Mouse (Mus musculus): ENCODE measurements around the gene Npr1. TPM values are rescaled to one million over a fixed set of nuclear protein-coding genes. Genes with fewer than 3 reads are reported as not detected.

The Npr1 gene
- polyA plus RNA-seq, 1 experiment from 2014 or later, result 2.3 TPM

DNA sequence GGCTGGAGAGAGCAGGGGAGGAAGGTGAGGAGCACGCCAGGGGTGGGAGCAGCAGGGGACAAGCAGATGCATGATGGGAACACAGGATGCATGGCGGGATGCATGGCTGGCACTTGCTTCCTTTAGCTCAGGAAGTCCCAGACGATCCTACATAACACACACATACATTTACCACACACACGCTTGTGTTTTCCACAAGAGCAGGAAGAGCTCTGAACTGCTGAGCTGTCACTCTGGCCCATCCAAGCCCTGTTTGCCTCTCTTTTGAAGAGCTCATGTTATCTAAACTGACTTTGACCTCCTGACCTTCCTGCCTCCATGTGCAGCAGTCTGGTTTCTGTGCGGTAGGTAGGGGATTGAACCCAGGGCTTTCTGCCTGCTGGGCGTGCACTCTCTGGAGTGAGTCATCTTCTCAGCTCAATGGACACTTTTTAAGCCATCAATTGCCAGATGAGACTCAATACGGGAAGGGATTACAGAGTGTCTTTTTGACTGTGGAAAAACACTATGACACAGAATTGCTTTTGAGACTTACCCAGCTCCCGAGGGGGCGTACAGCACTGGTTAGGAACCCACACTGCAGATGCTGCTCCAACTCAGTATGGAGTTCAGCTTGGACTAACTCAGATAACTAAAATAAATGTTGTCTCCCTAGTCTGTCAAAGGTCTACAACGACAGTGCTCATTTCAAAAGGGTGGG, 14.1 kb downstream of the Npr1 start:
- Histone ChIP-seq H3K36me3 (ENCODE audit: control insufficient read depth, insufficient read depth, low read length) (no peaks in the 10 kb centered on the region), H3K4me2 (ENCODE audit: low read depth, severe bottlenecking) (no peak overlapping the region), H3K4me3 (ENCODE audit: low read depth, low read length) (no peak overlapping the region), H3K4me1 (ENCODE audit: control insufficient read depth, insufficient read depth, low read length) (peaks cover 6% of the 10 kb centered on the region; the same call in 1 of the 2 replicates), H3K9me3 (ENCODE audit: control insufficient read depth, low read length) (no peaks in the 10 kb centered on the region), H3K27ac (replicated peaks; ENCODE audit: low read depth, low read length) (no peak overlapping the region), H3K27me3 (ENCODE audit: control insufficient read depth, insufficient read depth, low read length) (no peaks in the 10 kb centered on the region), H3K9ac (ENCODE audit: low read length) (no peak overlapping the region)
- ATAC-seq (ENCODE audit: insufficient number of reproducible peaks, low FRiP score, low TSS enrichment, low read depth) (no peak), DNase-seq (ENCODE audit: low spot score) (no peak)
- WGBS, result 55% methylated on average over 10 of the region's 10 CpGs

- no peaks in the 10 kb centered on the region for H3K27me3 ChIP-seq (ENCODE audit: control insufficient read depth, insufficient read depth, low read length)
- H3K9ac ChIP-seq (ENCODE audit: low read length), result 0 out of 2 replicates have a peak overlapping the region, but pooled peaks have one; percentile 7
- H3K36me3 ChIP-seq (ENCODE audit: control insufficient read depth, insufficient read depth, low read length), result no peaks in the 10 kb centered on the region
- ATAC-seq (ENCODE audit: insufficient number of reproducible peaks, low FRiP score, low TSS enrichment, low read depth) (no peak), DNase-seq (ENCODE audit: low spot score) (no peak)
- H3K4me1 ChIP-seq (ENCODE audit: control insufficient read depth, insufficient read depth, low read length), result peaks cover 6% of the 10 kb centered on the region; the same call in 1 of the 2 replicates
- H3K4me3 ChIP-seq (ENCODE audit: low read depth, low read length), result no peak overlapping the region
- no peaks in the 10 kb centered on the region for H3K9me3 ChIP-seq (ENCODE audit: control insufficient read depth, low read length)
- no peak overlapping the region for H3K4me2 ChIP-seq (ENCODE audit: low read depth, severe bottlenecking)
- H3K27ac ChIP-seq (replicated peaks; ENCODE audit: low read depth, low read length), result no peak overlapping the region
- 25% methylated on average over 12 of the region's 12 CpGs for WGBS
These were observed 14.8 kb downstream of the Npr1 start for GRCm38 (mm10) chr3:90450874-90451273.

DNA sequence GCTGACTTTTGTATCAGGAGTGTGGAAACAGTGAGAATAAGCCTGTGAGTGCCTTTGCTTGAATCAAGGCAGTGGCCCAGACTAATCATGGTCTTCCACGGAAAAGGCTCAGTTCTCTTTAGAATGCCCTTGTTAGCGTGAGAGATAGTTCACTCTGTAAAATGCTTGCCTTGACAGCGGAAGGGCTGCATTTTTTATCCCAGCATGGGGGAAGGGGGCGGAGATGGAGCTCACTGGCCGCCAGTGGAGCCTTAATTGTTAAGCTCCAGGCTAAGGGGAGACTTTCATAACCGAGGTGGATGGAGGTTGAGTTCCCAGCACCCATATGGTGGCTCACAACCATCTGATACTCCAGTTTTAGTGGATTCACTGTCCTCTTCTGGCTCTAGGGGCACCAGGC, 17.0 kb downstream of the Npr1 start:
- 47% methylated on average over 6 of the region's 6 CpGs for WGBS
- H3K4me1 ChIP-seq (ENCODE audit: control insufficient read depth, insufficient read depth, low read length), result peaks cover 6% of the 10 kb centered on the region; the same call in 1 of the 2 replicates
- H3K9me3 ChIP-seq (ENCODE audit: control insufficient read depth, low read length), result no peaks in the 10 kb centered on the region
- no peaks in the 10 kb centered on the region for H3K27me3 ChIP-seq (ENCODE audit: control insufficient read depth, insufficient read depth, low read length)
- H3K36me3 ChIP-seq (ENCODE audit: control insufficient read depth, insufficient read depth, low read length), result no peaks in the 10 kb centered on the region
- 0 out of 2 replicates have a peak overlapping the region, but pooled peaks have one; percentile 30 for H3K27ac ChIP-seq (replicated peaks; ENCODE audit: low read depth, low read length)
- ATAC-seq (ENCODE audit: insufficient number of reproducible peaks, low FRiP score, low TSS enrichment, low read depth) (no peak), DNase-seq (ENCODE audit: low spot score) (no peak)
- H3K4me2 ChIP-seq (ENCODE audit: low read depth, severe bottlenecking), result no peak overlapping the region
- no peak overlapping the region for H3K4me3 ChIP-seq (ENCODE audit: low read depth, low read length)
- peak overlapping the region; percentile 43; the same call in 1 of the 2 replicates for H3K9ac ChIP-seq (ENCODE audit: low read length)

DNA sequence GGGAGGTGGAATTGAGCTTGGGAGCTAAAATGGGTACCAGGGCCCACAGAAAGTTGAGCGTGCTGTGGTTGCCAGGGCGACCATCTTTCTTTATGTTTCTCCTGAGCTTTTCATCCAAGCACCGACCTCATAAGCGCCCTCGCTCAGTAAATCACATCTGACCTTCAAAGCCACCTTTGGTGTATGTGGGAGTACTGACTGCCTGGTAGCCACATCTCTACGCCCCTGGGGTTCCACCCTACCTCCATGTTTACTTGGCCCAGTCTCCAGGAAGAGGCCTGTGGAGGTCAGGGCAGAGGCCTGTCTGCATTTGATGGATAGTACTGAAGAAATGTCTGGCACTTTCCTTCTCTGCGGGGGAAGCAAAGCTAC, 18.6 kb downstream of the Npr1 start:
- H3K27me3 ChIP-seq (ENCODE audit: control insufficient read depth, insufficient read depth, low read length), result no peaks in the 10 kb centered on the region
- ATAC-seq (ENCODE audit: insufficient number of reproducible peaks, low FRiP score, low TSS enrichment, low read depth), result no peak
- peak overlapping the region; percentile 36 for H3K4me2 ChIP-seq (ENCODE audit: low read depth, severe bottlenecking)
- peaks cover 6% of the 10 kb centered on the region; the same call in 1 of the 2 replicates for H3K4me1 ChIP-seq (ENCODE audit: control insufficient read depth, insufficient read depth, low read length)
- WGBS, result 34% methylated on average over 7 of the region's 7 CpGs
- no peak overlapping the region for H3K4me3 ChIP-seq (ENCODE audit: low read depth, low read length)
- peak overlapping the region; percentile 92 for H3K27ac ChIP-seq (replicated peaks; ENCODE audit: low read depth, low read length)
- DNase-seq (ENCODE audit: low spot score), result peak; percentile 69
- no peaks in the 10 kb centered on the region for H3K9me3 ChIP-seq (ENCODE audit: control insufficient read depth, low read length)
- peak overlapping the region; percentile 31 for H3K9ac ChIP-seq (ENCODE audit: low read length)
- no peaks in the 10 kb centered on the region for H3K36me3 ChIP-seq (ENCODE audit: control insufficient read depth, insufficient read depth, low read length)

- peaks cover 6% of the 10 kb centered on the region; the same call in 1 of the 2 replicates for H3K4me1 ChIP-seq (ENCODE audit: control insufficient read depth, insufficient read depth, low read length)
- DNase-seq (ENCODE audit: low spot score) (peak; percentile 92), ATAC-seq (ENCODE audit: insufficient number of reproducible peaks, low FRiP score, low TSS enrichment, low read depth) (peak; percentile 95)
- peak overlapping the region; percentile 36 for H3K4me2 ChIP-seq (ENCODE audit: low read depth, severe bottlenecking)
- 3% methylated on average over 17 of the region's 17 CpGs for WGBS
- no peaks in the 10 kb centered on the region for H3K27me3 ChIP-seq (ENCODE audit: control insufficient read depth, insufficient read depth, low read length)
- peak overlapping the region; percentile 92 for H3K27ac ChIP-seq (replicated peaks; ENCODE audit: low read depth, low read length)
- H3K9ac ChIP-seq (ENCODE audit: low read length), result peak overlapping the region; percentile 46
- H3K9me3 ChIP-seq (ENCODE audit: control insufficient read depth, low read length), result no peaks in the 10 kb centered on the region
- H3K36me3 ChIP-seq (ENCODE audit: control insufficient read depth, insufficient read depth, low read length), result no peaks in the 10 kb centered on the region
- H3K4me3 ChIP-seq (ENCODE audit: low read depth, low read length), result peak overlapping the region; percentile 3
These were observed 19.1 kb downstream of the Npr1 start for GRCm38 (mm10) chr3:90446389-90447122.

- Histone ChIP-seq H3K9me3 (ENCODE audit: control insufficient read depth, low read length) (no peaks in the 10 kb centered on the region), H3K4me3 (ENCODE audit: low read depth, low read length) (no peak overlapping the region), H3K27me3 (ENCODE audit: control insufficient read depth, insufficient read depth, low read length) (no peaks in the 10 kb centered on the region), H3K27ac (replicated peaks; ENCODE audit: low read depth, low read length) (peak overlapping the region; percentile 92), H3K9ac (ENCODE audit: low read length) (no peak overlapping the region), H3K4me1 (ENCODE audit: control insufficient read depth, insufficient read depth, low read length) (peaks cover 4% of the 10 kb centered on the region; the same call in 1 of the 2 replicates), H3K36me3 (ENCODE audit: control insufficient read depth, insufficient read depth, low read length) (no peaks in the 10 kb centered on the region), H3K4me2 (ENCODE audit: low read depth, severe bottlenecking) (no peak overlapping the region; the same call in 1 of the 2 replicates)
- 71% methylated on average over 11 of the region's 11 CpGs for WGBS
- ATAC-seq (ENCODE audit: insufficient number of reproducible peaks, low FRiP score, low TSS enrichment, low read depth) (no peak), DNase-seq (ENCODE audit: low spot score) (no peak)
These were observed 20.1 kb downstream of the Npr1 start for GRCm38 (mm10) chr3:90445417-90446200.

- DNase-seq (ENCODE audit: low spot score), result no peak
- no peaks in the 10 kb centered on the region for H3K36me3 ChIP-seq (ENCODE audit: control insufficient read depth, insufficient read depth, low read length)
- H3K4me3 ChIP-seq (ENCODE audit: low read depth, low read length), result no peak overlapping the region
- H3K4me1 ChIP-seq (ENCODE audit: control insufficient read depth, insufficient read depth, low read length), result peaks cover 4% of the 10 kb centered on the region; the same call in 1 of the 2 replicates
- H3K27me3 ChIP-seq (ENCODE audit: control insufficient read depth, insufficient read depth, low read length), result no peaks in the 10 kb centered on the region
- H3K9ac ChIP-seq (ENCODE audit: low read length), result no peak overlapping the region
- no peaks in the 10 kb centered on the region for H3K9me3 ChIP-seq (ENCODE audit: control insufficient read depth, low read length)
- ATAC-seq (ENCODE audit: insufficient number of reproducible peaks, low FRiP score, low TSS enrichment, low read depth), result no peak
- H3K4me2 ChIP-seq (ENCODE audit: low read depth, severe bottlenecking), result no peak overlapping the region
- WGBS, result 87% methylated on average over 3 of the region's 3 CpGs
- H3K27ac ChIP-seq (replicated peaks; ENCODE audit: low read depth, low read length), result no peak overlapping the region
These were observed 21.7 kb downstream of the Npr1 start for GRCm38 (mm10) chr3:90443977-90444376.

DNA sequence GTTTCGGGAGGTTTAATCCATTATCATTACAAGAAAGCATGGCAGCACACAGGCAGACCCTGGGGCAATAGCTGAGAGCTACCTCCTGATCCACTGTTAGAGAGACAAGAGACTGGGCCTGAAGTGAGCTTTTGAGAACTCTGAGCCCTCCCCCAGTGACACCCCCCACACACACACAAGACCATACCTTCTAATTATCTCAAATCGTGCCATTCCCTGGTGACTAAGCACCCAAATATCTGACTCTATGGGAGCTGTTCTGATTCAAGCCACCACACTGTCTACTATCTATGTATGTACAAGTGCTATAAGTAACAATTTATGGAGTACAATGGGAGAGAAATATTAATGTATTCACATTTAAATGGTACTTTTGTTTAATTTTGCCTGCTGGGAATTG, 24.9 kb downstream of the Npr1 start:
- 87% methylated on average over 2 of the region's 2 CpGs for WGBS
- Histone ChIP-seq H3K4me3 (ENCODE audit: low read depth, low read length) (no peak overlapping the region), H3K4me1 (ENCODE audit: control insufficient read depth, insufficient read depth, low read length) (no peaks in the 10 kb centered on the region; the same call in 1 of the 2 replicates), H3K9ac (ENCODE audit: low read length) (no peak overlapping the region), H3K27ac (replicated peaks; ENCODE audit: low read depth, low read length) (no peak overlapping the region), H3K9me3 (ENCODE audit: control insufficient read depth, low read length) (no peaks in the 10 kb centered on the region), H3K27me3 (ENCODE audit: control insufficient read depth, insufficient read depth, low read length) (no peaks in the 10 kb centered on the region), H3K36me3 (ENCODE audit: control insufficient read depth, insufficient read depth, low read length) (no peaks in the 10 kb centered on the region), H3K4me2 (ENCODE audit: low read depth, severe bottlenecking) (no peak overlapping the region)
- no peak for DNase-seq (ENCODE audit: low spot score)
- no peak for ATAC-seq (ENCODE audit: insufficient number of reproducible peaks, low FRiP score, low TSS enrichment, low read depth)

All from limb, embryonic 11.5 days (tissue).